Mouse (Mus musculus) brain, embryonic 18.5 days (tissue): ENCODE measurements around the gene Mrpl53.
A peak's percentile ranks its signal among the peaks of the same experiment; 100 is the strongest.

Source experiments
- DNase-seq: peaks from one replicate; pipeline ENCODE4 v3.0.0-alpha.2; 2012; ENCODE audit warnings: low read depth, low spot score

Mrpl53 gene

GRCm38 (mm10) chr6:83092416-83093127 is 16.3 kb upstream of the Mrpl53 start:
- DNase-seq = no peak

- no peak for DNase-seq
Measured at GRCm38 (mm10) chr6:83095968-83096367, 12.9 kb upstream of the Mrpl53 start.

DNA sequence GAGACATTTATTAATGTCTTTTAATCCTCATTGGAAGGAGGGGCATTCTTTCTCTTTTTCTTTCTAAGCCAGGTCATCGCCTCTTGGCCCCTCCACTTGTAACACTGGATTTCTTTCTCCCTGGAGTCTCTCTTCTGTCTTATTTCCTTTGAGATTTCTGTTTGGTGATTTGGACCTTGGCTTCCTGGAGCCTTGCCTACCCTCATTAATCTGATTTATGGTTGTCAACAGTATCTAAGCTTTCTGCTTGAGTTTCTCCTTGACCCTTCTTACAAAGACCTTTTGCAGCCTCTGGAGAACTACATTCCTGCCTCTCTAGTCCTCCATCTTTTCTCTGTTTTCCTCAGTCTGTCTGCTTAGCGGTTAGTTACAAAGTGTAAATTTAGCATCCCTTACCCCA is 10.4 kb upstream of the Mrpl53 start:
- DNase-seq = no peak

DNA sequence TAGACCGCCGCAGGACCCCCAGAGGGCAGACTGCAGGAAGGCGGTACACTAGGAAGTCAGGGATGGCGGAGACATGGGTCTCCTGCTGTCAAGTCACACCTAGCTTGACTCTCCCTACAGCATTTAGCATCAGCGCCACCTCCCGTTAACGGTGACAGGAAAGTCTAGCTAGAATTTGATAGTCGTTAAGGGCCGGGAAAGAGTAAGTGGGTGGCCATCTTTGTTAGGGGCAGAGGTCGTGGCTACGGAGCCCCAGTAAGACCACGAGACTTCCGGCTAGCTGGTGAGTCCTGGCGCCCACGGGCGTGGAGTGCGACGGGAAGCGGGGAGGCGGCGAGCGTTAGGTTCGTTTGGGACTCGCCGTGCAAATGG is 7.5 kb upstream of the Mrpl53 start, which contains the start of the genes Ccdc142 and Gm42688:
TSS of gene Ccdc142 (plus strand) at position 286 of the 372 bp plus-strand sequence.
TSS of gene Gm42688 (plus strand) at position 302 of the 372 bp plus-strand sequence.
- DNase-seq = peak; percentile 83

GRCm38 (mm10) chr6:83101688-83102556 is 6.9 kb upstream of the Mrpl53 start:
- no peak for DNase-seq

- no peak for DNase-seq
Measured at GRCm38 (mm10) chr6:83103130-83103650, 5.7 kb upstream of the Mrpl53 start.

DNA sequence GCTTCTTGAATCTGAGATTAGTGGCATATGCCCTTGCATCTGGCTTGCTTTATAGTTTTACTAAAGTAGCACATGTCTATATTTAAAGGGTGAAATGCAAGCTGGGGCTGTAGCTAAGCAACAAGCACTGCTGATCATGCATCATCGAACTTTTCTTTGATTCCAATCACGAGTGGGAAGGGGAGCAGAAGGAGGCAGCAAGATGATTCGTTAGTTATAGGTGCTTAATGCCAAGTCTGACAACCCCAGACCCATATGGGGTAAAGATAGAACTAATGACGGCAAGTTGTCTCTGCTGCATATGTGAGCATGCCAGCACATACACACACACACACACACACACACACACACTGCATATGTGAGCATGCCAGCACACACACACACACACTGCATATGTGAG is 4.7 kb upstream of the Mrpl53 start:
- no peak for DNase-seq

DNA sequence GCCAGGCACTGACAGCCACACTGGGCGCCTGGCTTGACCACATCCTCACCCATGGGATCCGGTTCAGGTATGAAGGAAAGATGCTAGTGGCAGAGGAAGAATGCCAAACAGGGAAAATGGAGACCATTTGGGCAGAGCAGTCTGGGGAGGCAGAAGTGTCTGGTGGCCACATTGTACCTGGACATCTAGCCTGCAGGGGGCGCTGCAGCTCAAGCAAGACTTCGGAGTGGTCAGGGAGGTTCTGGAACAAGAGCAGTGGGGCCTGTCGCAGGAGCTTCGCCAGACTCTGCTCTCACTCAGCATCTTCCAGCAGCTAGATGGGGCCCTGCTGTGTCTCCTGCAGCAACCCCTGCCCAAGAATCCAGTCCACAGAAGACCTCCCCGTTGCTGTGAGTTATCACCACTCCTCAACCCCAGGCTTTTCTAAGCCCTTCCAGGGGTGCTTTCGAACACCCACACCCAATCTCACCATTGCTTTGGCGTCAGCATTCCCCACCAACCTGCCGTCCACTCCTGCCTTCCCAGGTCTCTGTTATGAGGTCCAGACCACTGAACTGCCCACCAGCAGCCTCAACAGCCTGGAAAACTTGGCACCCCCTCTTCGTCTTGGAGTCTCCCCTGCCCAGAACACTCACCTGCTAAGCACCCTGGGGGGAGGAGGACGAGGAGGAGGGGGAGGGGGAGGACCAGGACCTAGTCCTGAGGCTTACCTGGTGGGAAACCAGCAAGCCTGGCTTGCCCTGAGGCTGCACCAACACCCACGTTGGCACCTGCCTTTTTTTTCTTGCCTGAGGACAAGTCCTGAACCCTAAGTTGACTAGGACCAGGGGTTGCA is 1.1 kb upstream of the Mrpl53 start:
- no peak for DNase-seq

GRCm38 (mm10) chr6:83111510-83112136 is 2.8 kb downstream of the Mrpl53 start:
- no peak for DNase-seq

- DNase-seq = no peak
Measured at GRCm38 (mm10) chr6:83115011-83115671, 6.3 kb downstream of the Mrpl53 start, which contains the start of gene Mogs. Gene Mogs (plus strand): TSS chr6:83115496.

DNA sequence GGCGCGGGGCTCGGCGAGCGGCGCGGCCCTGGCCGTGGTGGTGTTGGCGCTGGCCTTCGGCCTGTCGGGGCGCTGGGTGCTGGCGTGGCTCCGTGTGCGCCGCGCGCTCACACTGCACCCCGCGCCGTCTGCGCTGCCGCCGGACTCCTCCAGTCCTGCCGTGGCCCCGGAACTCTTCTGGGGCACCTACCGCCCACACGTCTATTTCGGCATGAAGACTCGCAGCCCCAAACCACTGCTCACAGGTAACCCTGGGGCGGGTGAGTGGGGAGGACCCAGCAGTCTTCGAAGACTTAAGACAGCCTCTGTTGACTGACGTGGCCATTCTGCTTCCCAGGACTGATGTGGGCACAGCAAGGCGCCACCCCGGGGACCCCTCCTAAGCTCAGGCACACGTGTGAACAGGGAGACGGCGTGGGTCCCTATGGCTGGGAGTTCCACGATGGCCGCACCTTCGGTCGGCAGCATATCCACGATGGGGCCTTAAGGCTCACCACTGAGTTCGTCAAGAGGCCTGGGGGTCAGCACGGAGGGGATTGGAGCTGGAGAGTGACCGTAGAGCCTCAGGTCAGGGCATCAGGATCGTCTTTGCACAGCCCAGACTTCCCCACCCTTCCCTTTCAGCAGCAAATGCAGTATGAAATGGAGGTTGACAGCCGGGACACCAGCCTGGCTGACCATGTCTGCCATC is 7.0 kb downstream of the Mrpl53 start:
- DNase-seq = no peak

GRCm38 (mm10) chr6:83116373-83117164 is 7.7 kb downstream of the Mrpl53 start:
- no peak for DNase-seq

GRCm38 (mm10) chr6:83117165-83117438 is 8.3 kb downstream of the Mrpl53 start:
- DNase-seq = no peak

GRCm38 (mm10) chr6:83117616-83118015 is 8.8 kb downstream of the Mrpl53 start:
- DNase-seq = no peak

- no peak for DNase-seq
Measured at GRCm38 (mm10) chr6:83118369-83118768, 9.5 kb downstream of the Mrpl53 start.

- no peak for DNase-seq
Measured at GRCm38 (mm10) chr6:83118825-83119733, 10.2 kb downstream of the Mrpl53 start.

GRCm38 (mm10) chr6:83119734-83120051 is 10.9 kb downstream of the Mrpl53 start:
- no peak for DNase-seq
